Mouse (Mus musculus): Measurements from ENCODE around the gene Col16a1.

DNA sequence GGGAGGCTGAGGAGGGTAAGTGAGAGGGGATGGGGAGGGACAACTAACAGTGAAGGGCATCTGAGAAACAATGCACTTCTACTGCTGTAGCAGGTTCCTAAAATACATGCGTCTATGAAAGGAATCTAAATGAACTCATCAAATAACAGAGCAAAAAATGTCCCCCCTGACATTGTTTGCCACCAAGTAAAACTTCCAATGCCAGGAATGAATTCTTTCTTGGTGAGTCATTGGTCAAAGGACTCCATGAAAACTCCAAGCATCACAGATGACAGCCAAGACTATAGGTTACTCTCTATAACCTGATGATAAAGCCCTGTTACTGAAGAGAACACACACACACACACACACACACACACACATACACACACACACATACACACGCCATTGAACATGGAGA is 16.5 kb upstream of the Col16a1 start:
- TF ChIP-seq HCFC1 (IDR thresholded peaks at IDR 0.05; ENCODE audit: borderline replicate concordance, insufficient read depth, low read length) (no peak), MAFK (IDR thresholded peaks at IDR 0.05; ENCODE audit: insufficient read depth, low read depth, low read length) (no peak), CHD2 (IDR thresholded peaks at IDR 0.05; ENCODE audit: low read depth, low read length) (no peak), ZNF384 (IDR thresholded peaks at IDR 0.05; ENCODE audit: low read depth, low read length) (no peak)

All from ES-E14 (cell line).